Mouse (Mus musculus) small intestine, adult 2 months (tissue): ENCODE measurements around the gene Fcrl6.

Source experiments
- CTCF ChIP-seq: fragments of 200-500 bp; IDR thresholded peaks from 2 replicates; pipeline ENCODE4 v1.5.1; 2012; ENCODE audit warnings: low read depth, mild to moderate bottlenecking, control low read depth, inconsistent platforms, low read length, moderate library complexity, mixed read lengths; ENCODE audit not compliant: insufficient replicate concordance, insufficient read length; ENCODE audit errors: extremely low read depth
- POLR2A ChIP-seq: fragments of 200-500 bp; IDR thresholded peaks from 2 replicates; pipeline ENCODE4 v1.6.1; 2012; ENCODE audit warnings: low read depth, mild to moderate bottlenecking, control low read depth, inconsistent platforms, low read length, moderate library complexity

DNA sequence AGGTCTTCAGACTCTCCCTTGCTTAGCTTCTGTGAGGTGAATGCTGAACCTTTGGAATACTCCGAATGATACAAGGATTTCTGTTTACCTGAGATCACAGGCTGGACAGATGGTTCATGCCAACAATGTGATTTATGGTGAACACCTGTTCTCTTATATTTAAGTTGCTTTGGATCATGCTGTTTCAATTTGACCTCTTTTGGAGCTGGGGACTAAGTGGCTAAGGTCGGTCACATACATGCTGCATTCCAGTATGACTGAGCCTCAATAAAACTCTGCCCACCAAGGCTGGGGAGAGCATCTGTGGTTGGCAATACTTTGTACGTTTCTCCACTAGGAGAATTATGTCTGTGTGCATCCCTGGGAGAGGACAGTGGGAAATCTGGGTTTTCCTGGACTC, 21.7 kb upstream of the Fcrl6 start:
- no peak for TF ChIP-seq CTCF
- no peak for TF ChIP-seq POLR2A
